Mouse (Mus musculus) G1E (cell line): Measurements from ENCODE around the gene Slc34a2.

Experiments
- CTCF ChIP-seq: IDR thresholded peaks from 2 replicates; pipeline ENCODE4 v1.5.1; 2012; ENCODE audit warnings: low read depth, low read length, inconsistent platforms, mixed read lengths
- GATA1 ChIP-seq: IDR thresholded peaks from 2 replicates; pipeline ENCODE4 v1.6.1; 2012; ENCODE audit warnings: borderline replicate concordance, low read length, inconsistent platforms, mixed read lengths
- GATA2 ChIP-seq: IDR thresholded peaks from 2 replicates; pipeline ENCODE4 v1.6.1; 2012; ENCODE audit warnings: low read depth, low read length, inconsistent platforms, borderline replicate concordance
- POLR2AphosphoS5 ChIP-seq: IDR thresholded peaks from 2 replicates; pipeline ENCODE4 v1.6.1; 2012; ENCODE audit warnings: low read depth, low read length, inconsistent platforms; ENCODE audit not compliant: insufficient replicate concordance
- TAL1 ChIP-seq: conservative IDR thresholded peaks from 2 replicates; pipeline ENCODE4 v1.6.1; 2012; ENCODE audit warnings: low read depth, low read length, inconsistent platforms, mixed read lengths

DNA sequence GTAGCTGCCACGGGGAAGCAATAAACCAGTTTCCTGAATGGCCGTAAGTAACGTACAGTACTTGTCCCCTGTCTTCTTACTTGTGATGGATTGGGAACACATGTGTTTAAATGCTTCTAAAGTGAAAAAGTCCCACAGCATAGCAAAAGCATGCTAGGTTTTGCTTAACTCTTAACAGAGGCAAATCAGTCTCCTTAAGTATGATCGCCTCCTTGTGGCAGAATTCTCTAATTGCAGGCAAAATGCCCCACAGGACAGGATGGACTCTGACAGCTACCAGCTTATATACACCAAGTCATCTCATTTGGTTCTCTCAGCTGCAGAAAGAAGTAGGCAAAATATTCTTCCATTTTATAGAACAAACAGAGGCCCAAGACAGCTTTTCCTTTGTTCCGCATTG, 75.1 kb downstream of the Slc34a2 start:
- TF ChIP-seq TAL1 (no peak), CTCF (no peak), GATA1 (no peak), POLR2AphosphoS5 (no peak), GATA2 (no peak)
